Mouse (Mus musculus) right cerebral cortex, postnatal 10 days (tissue): ENCODE results near the gene Klk14.

Experiments used
- DNase-seq, 2 experiments: peaks; one replicate each; pipeline ENCODE4 v3.0.0; 2021; ENCODE audit warnings: low spot score in 2 of 2

Gene Klk14

DNA sequence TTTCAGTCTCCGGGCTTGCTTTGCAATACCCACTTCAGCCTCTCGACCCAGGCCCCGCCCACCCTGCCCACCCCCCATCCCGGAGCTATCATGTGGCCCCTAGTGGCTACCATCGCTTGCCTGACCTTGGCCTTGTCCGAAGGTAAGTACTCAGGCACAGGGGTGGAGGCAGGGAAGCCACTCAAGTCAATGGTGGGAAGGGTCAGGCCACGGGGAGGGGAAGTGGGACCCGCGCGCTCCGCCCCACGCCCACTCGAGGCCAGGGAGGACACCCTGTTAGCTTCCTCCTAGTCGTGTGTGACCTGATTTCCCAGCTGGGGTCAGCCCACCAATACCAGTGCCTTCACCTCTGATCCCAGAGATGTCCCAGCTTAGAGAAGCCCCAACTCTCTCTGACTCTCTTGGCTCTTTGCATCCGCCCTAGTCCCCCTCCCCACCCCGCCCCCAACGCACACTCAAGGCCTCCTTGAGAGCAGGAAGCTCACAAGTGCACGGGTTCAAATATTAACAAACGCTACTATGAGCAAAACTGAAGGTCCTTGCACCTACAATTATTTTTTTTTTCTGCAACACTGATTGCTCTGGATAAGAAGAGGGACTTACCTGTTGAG, 23.6 kb downstream of the Klk14 start:
- no peak for DNase-seq
